Mouse (Mus musculus) heart, postnatal 0 days (tissue): ENCODE results near the gene Mme. TPM values are rescaled to one million over a fixed set of nuclear protein-coding genes. Genes with fewer than 3 reads are reported as not detected.

ENCODE experiments used
- ATAC-seq: fragments of 200-750 bp; cut with Nextera tagmentation; 2 replicates; pipeline ENCODE4 v1.8.0; 2017; ENCODE audit warnings: low read depth, moderate number of reproducible peaks, moderate library complexity; ENCODE audit not compliant: insufficient read depth
- DNase-seq: peaks from one replicate; pipeline ENCODE4 v3.0.0-alpha.2; 2016; ENCODE audit warnings: low spot score
- H3K27ac ChIP-seq: fragments of 300-500 bp; sonication (generic); 2 replicates; pipeline ENCODE4 v1.5.1; 2014; ENCODE audit warnings: low read depth, mild to moderate bottlenecking
- H3K27me3 ChIP-seq: fragments of 300-500 bp; sonication (generic); 2 replicates; pipeline ENCODE4 v1.6.1; 2014; ENCODE audit warnings: low read length, mixed read lengths; ENCODE audit not compliant: control insufficient read depth, insufficient read depth
- H3K36me3 ChIP-seq: fragments of 300-500 bp; sonication (generic); replicated peaks from 2 replicates; pipeline ENCODE4 v1.6.1; 2014; ENCODE audit warnings: low read length, mixed read lengths; ENCODE audit not compliant: control insufficient read depth, insufficient read depth
- H3K4me1 ChIP-seq: fragments of 300-500 bp; sonication (generic); 2 replicates; pipeline ENCODE4 v1.6.1; 2014; ENCODE audit warnings: antibody characterized with exemption; ENCODE audit not compliant: control insufficient read depth, insufficient read depth
- H3K4me2 ChIP-seq: fragments of 300-500 bp; sonication (generic); 2 replicates; pipeline ENCODE4 v1.6.1; 2014; ENCODE audit warnings: low read depth, mild to moderate bottlenecking, low read length, moderate library complexity
- H3K4me3 ChIP-seq: fragments of 300-500 bp; sonication (generic); 2 replicates; pipeline ENCODE4 v1.5.1; 2014; ENCODE audit warnings: low read depth, low read length
- H3K9ac ChIP-seq: fragments of 300-500 bp; sonication (generic); replicated peaks from 2 replicates; pipeline ENCODE4 v1.6.1; 2014; ENCODE audit warnings: low read depth, low read length, mixed read lengths
- H3K9me3 ChIP-seq: fragments of 300-500 bp; sonication (generic); replicated peaks from 2 replicates; pipeline ENCODE4 v1.6.1; 2016; ENCODE audit warnings: low read length; ENCODE audit not compliant: control insufficient read depth
- CTCF ChIP-seq: IDR thresholded peaks from 2 replicates; pipeline ENCODE4 v1.5.1; 2016; ENCODE audit warnings: antibody characterized with exemption, control low read depth, low read depth
- EP300 ChIP-seq: IDR thresholded peaks from 2 replicates; pipeline ENCODE4 v1.6.1; 2016; ENCODE audit warnings: antibody characterized with exemption, low read depth
- WGBS: fragments of 180-500 bp; shearing (Covaris S2); extraction: QIAGEN DNeasy Blood & Tissue Kit; methylation state at CpG from one replicate; pipeline ENCODE4 v1.1.7; 2014; 5-methylcytosine and 5-hydroxymethylcytosine counted together
- polyA plus RNA-seq: library from polyadenylated mRNA; unstranded; fragments of >200 nt; fragmentation: Nextera tagmentation; extraction: Ambion mirVana; gene quantifications from 2 replicates; pipeline ENCODE4 v1.2.1, GENCODE M21; 2015
- total RNA-seq: library from RNA; depleted of rRNA; stranded (reverse); fragments of >200 nt; gene quantifications from 2 replicates; pipeline ENCODE4 v1.2.3, GENCODE M21; 2014; ENCODE audit warnings: low replicate concordance

Mme gene
- total and polyA plus RNA-seq, 2 experiments from 2014 or later, result 0.94 to 4.5 TPM

DNA sequence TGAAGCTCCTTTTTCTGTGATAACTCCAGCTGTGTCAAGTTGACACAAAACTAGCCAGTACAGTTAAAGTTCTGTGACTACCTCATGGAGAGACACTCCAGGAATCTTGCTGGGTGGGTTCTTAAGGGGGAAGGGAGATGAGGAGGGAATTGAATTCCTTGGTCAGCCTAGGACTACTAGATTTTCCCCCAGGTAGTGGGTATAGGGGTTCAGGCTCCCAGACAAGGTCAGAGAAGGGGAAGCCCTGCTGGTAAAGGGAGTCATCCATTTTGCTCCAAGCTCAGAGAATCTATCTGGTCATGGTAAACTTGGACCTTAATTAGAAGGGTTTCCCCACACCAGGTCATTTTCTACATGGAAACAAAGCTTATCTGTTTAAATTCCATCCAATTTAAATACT lies 2.4 kb downstream of the Mme start:
- H3K27ac ChIP-seq, result no peak overlapping the region

DNA sequence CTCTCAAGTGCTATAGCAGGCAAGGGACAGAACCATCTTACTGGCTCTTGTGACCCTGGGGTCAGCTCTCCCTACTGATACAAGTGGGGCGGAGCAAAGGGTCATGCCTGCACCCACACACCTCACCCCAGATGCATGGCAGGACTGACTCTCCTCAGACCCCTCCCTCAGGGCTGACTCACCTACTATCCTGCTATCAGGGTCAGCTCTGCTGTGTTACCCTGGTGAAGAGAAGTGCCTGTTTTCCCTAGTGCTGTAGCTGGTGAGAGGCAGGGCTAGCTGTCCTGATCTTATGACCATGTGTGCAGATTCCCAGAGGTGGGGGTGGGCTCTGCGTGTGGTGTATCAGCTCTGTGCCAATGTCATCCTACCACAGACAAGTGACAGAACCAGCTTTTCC lies 30.8 kb downstream of the Mme start:
- Histone ChIP-seq H3K27me3 (no peaks in the 10 kb centered on the region), H3K9ac (no peak overlapping the region), H3K4me1 (no peaks in the 10 kb centered on the region), H3K27ac (no peak overlapping the region), H3K4me2 (no peak overlapping the region), H3K4me3 (no peak overlapping the region), H3K36me3 (no peaks in the 10 kb centered on the region), H3K9me3 (no peaks in the 10 kb centered on the region)
- ATAC-seq (no peak), DNase-seq (no peak)
- TF ChIP-seq EP300, result no peak
- TF ChIP-seq CTCF, result no peak
- WGBS, result 63% methylated on average over 2 of the region's 2 CpGs

More for the DNA sequence above, 2.4 kb downstream of the Mme start:
- Histone ChIP-seq H3K36me3 (no peaks in the 10 kb centered on the region), H3K9me3 (no peaks in the 10 kb centered on the region), H3K27me3 (no peaks in the 10 kb centered on the region), H3K4me3 (no peak overlapping the region), H3K4me2 (no peak overlapping the region), H3K9ac (no peak overlapping the region), H3K4me1 (no peaks in the 10 kb centered on the region)
- no peak for TF ChIP-seq CTCF
- no peak for TF ChIP-seq EP300
- no peak for DNase-seq
- no peak for ATAC-seq

DNA sequence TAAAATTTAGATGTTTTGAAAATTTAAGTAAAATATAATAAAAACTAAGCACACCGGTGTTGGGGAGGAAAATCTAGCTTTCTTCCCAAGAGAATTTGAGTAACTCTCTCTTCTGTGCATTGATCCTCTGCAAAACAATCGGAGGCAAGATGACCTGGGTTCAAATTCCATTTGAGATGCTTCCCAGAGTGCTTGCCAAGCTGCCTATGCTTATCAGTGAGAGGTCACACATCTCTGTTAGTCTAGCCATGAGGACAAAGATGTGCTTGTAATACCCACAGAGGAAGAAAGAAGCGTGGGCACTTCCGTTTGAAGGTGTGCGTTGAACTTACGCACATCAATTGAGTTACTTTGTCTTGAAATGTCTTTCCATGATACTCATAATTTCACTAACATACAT lies 53.0 kb downstream of the Mme start:
- no peaks in the 10 kb centered on the region for H3K9me3 ChIP-seq
- no peak for TF ChIP-seq EP300
- TF ChIP-seq CTCF, result no peak
- no peaks in the 10 kb centered on the region for H3K36me3 ChIP-seq
- H3K27ac ChIP-seq, result no peak overlapping the region
- DNase-seq (no peak), ATAC-seq (no peak)
- 0 out of 2 replicates have a peak, but pooled peaks cover 6% of the 10 kb centered on the region for H3K27me3 ChIP-seq
- no peak overlapping the region for H3K4me3 ChIP-seq
- no peaks in the 10 kb centered on the region for H3K4me1 ChIP-seq
- whole genome bisulfite sequencing, result 68% methylated on average over 6 of the region's 6 CpGs
- no peak overlapping the region for H3K4me2 ChIP-seq
- H3K9ac ChIP-seq, result no peak overlapping the region

DNA sequence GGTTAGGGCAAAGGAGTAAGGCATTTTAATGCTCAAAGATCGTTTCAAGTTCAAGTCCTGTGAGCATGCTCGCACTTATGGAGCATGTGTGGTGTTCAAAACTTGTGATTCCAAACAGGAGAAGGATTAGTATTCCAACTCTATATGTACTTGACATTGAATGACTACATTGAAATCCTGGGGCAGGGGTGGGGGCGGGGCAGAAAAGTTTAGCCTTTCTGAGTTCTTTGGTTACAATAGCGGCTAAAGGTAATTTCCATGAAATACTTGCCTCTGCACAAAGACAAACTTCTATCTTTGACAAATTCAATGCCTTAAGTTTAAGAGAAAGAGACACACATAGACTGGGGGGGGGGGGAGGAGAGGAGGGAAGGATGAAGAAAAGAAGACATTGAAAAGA lies 53.5 kb downstream of the Mme start:
- ATAC-seq, result no peak
- no peak for DNase-seq
- no peak overlapping the region for H3K27ac ChIP-seq
- 39% methylated on average over 4 of the region's 4 CpGs for WGBS
- no peak for TF ChIP-seq EP300
- no peak for TF ChIP-seq CTCF
- H3K9me3 ChIP-seq, result no peaks in the 10 kb centered on the region
- peak overlapping the region; percentile 72 for H3K4me3 ChIP-seq
- H3K4me1 ChIP-seq, result no peaks in the 10 kb centered on the region
- H3K9ac ChIP-seq, result no peak overlapping the region
- peak overlapping the region; percentile 99 for H3K4me2 ChIP-seq
- 0 out of 2 replicates have a peak, but pooled peaks cover 6% of the 10 kb centered on the region for H3K27me3 ChIP-seq
- no peaks in the 10 kb centered on the region for H3K36me3 ChIP-seq

DNA sequence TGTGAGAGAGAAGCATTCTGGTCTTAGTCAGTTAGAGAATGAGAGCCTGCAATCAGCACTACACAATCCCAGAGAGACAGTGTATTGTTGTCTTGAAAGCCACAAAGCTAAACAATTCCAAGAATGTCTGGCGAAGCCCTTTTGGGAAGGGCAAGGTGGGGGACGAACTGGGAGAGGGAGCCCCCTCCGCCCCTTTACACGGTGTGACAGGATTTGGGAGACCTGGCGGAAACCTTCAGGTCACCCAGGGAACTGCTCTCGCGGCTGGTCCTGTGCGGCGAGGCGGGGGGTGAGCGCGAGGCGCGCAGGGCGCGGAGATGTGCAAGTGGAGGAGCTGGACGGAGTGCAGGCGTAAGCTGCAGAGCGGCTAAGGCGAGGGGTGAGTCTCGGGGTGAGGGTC lies 53.9 kb downstream of the Mme start:
- 0% methylated on average over 21 of the region's 21 CpGs for WGBS
- H3K27ac ChIP-seq, result no peak overlapping the region
- H3K36me3 ChIP-seq, result no peaks in the 10 kb centered on the region
- ATAC-seq (peak; percentile 63), DNase-seq (peak; percentile 12)
- H3K4me1 ChIP-seq, result no peaks in the 10 kb centered on the region
- peak overlapping the region; percentile 50; the same call in 1 of the 2 replicates for H3K9ac ChIP-seq
- TF ChIP-seq EP300 (no peak), CTCF (no peak)
- H3K4me2 ChIP-seq, result peak overlapping the region; percentile 99
- H3K27me3 ChIP-seq, result 0 out of 2 replicates have a peak, but pooled peaks cover 6% of the 10 kb centered on the region
- H3K9me3 ChIP-seq, result no peaks in the 10 kb centered on the region
- H3K4me3 ChIP-seq, result peak overlapping the region; percentile 72

DNA sequence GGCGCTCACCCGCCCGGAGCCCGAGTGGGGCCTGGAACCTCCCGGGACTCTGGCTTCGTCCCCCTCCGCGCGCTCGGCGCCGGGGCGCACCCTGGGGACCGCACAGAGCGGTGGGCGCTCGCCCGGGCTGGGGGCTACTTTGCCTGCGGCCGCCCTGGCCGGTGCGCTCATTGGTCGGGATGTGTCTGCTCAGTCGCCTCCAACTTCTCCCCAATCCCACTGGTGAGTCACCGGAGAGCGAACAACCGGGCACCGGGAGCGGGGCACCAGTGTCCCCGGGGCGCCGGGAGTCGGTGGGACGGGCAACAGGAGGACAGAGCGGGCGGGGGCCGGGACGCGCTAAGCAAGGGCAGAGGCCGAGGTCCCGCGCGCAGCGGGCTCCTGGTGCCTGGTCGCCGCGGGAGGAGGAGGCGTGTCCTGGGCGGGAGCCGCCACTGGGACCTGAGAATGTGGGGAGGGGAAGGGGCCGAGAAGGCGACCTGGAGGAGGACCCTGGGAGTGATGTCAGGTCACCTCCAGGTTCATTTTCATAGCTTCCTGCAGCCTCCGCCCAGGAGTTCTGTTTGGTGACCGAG lies 54.4 kb downstream of the Mme start:
- peak overlapping the region; percentile 72 for H3K4me3 ChIP-seq
- no peaks in the 10 kb centered on the region for H3K36me3 ChIP-seq
- under 1% methylated on average over 48 of the region's 54 CpGs for WGBS
- H3K4me1 ChIP-seq, result no peaks in the 10 kb centered on the region
- 0 out of 2 replicates have a peak, but pooled peaks cover 6% of the 10 kb centered on the region for H3K27me3 ChIP-seq
- H3K9ac ChIP-seq, result peak overlapping the region; percentile 50
- no peak for TF ChIP-seq EP300
- TF ChIP-seq CTCF, result no peak
- peak; percentile 71 for ATAC-seq
- peak overlapping the region; percentile 99 for H3K4me2 ChIP-seq
- H3K27ac ChIP-seq, result no peak overlapping the region; the same call in 1 of the 2 replicates
- DNase-seq, result no peak
- H3K9me3 ChIP-seq, result no peaks in the 10 kb centered on the region
